Mouse (Mus musculus) thymus, postnatal 0 days (tissue): ENCODE data around the gene Oaz1. TPM values are rescaled to one million over a fixed set of nuclear protein-coding genes. Genes with fewer than 3 reads are reported as not detected.
"Not testable (repeated sequence)": the region's sequence is repeated elsewhere in the genome, so short reads cannot be mapped to it uniquely, and the experiment has no call there.

Source experiments
- DNase-seq: peaks from one replicate; pipeline ENCODE4 v3.0.0-alpha.2; 2015; ENCODE audit warnings: low spot score
- polyA plus RNA-seq: library from polyadenylated mRNA; unstranded; fragments of >200 nt; fragmentation: Nextera tagmentation; extraction: Ambion mirVana; gene quantifications from 2 replicates; pipeline ENCODE4 v1.2.1, GENCODE M21; 2015

Gene Oaz1
- polyA plus RNA-seq, 1 experiment from 2014 or later: 2,048 TPM

DNA sequence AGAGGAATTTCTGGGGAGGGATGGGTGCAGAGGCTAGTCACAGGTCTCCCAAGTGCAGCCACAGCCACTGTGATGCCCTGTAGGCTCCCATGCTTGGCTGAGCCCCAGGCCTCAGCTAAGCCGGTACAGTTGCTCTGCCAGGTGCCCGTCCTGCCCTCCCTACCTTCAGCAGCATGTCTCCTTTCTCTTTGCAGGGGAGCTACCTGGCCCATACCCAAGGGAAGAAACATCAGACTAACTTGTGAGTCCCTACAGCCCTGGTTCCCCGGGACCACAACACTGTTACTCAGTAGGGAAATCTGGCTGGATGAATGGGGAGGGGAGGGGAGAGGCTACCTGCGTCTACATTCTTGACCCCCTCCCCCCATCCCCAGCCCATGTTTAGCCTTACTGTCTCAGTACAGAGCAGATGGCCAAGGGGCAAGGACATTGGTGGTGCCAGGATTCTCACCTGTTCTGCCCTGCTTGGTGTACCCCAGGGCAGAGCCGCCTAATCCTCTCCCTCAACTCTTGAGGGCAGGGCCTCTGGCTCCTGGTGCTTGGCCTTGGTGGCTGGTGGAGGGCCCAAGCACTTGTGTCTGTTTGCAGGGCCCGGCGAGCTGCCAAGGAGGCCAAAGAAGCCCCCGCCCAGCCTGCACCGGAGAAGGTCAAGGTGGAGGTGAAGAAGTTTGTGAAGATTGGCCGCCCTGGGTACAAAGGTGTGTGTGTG is 24.1 kb upstream of the Oaz1 start:
- DNase-seq: no peak

DNA sequence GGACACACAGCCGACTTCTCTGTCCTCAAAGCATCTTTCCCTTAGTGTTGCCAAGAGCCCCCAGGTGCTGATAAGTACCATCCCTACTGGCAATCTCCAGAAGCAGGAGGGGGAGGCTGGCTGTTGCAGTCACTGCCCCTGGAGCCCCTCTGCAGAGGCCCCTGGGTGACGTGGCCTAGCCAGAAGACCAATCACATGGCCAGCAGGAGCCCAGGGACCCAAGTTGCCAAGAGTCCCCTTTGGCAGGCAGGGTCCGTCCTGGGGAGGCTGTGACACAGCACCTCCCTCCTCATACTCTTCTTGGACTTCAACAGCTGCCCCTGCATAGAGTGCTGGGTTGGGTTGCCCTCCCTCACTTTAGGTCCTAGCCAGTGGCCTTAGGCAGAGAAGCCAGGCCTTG is 23.5 kb upstream of the Oaz1 start:
- DNase-seq: no peak

DNA sequence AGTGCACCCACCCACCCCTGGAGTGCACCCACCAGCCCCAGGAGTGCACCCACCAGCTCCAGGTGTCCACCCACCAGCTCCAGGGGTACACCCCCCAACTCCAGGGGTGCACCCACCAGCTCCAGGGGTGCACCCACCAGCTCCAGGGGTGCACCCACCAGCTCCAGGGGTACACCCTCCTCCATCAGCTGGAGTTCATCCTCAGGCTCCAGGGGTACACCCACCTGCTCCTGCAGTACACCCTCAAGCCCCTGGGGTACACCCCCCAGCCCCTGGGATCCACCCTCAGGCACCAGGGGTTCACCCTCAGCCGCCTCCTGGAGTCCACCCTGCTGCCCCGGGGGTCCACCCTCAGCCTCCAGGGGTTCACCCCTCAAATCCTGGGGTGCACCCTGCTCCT is 22.1 kb upstream of the Oaz1 start:
- no peak for DNase-seq

DNA sequence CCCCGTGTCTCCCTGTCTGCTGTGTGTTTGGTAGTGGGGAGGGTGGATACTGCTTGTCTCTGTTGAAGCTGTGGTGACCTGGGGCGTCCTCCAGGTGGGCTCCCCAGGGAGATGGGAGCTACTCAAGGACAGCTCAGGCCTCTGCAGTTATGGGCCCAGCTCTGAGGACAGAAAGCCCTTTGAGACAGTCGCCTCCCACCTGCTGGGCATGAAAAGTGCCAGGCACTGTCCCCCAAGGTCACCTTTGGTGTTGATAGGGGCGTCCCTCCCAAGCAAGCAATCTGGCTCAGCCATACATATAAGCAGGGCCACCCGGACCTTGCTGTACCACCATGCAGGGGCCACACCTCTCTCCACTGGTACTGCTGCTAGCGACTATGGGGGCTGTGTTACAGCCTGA is 21.5 kb upstream of the Oaz1 start, which contains the start of gene Amh:
TSS of gene Amh (plus strand) at position 328 of the 400 bp plus-strand sequence.
- no peak for DNase-seq

DNA sequence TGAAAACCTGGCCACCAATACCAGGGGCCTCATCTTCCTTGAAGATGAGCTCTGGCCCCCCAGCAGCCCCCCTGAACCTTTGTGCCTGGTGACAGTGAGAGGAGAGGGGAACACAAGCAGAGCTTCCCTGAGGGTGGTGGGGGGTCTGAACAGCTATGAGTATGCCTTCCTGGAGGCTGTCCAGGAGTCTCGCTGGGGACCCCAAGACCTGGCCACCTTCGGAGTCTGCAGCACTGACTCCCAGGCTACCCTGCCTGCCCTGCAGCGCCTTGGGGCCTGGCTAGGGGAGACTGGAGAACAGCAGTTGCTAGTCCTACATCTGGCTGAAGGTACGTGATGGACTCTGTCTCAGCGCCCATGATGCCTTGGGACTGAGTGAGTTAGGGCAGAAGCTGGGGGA is 21.1 kb upstream of the Oaz1 start:
- DNase-seq: no peak

DNA sequence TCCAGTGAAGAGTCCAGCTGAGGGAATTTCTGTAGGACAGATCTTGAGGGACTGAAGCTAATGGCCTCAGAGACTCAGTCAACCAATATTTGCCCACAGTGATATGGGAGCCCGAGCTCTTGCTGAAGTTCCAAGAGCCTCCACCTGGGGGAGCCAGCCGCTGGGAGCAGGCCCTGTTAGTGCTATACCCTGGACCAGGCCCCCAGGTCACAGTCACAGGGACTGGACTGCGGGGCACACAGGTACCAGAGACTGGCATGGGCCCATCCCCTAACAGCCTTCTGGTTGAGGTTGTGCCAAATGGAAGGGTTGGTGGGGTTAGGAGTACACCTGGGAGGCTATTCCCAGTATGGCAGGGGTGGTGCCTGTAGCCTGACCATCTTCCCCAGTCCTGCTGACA is 20.5 kb upstream of the Oaz1 start:
- peak; percentile 61 for DNase-seq

DNA sequence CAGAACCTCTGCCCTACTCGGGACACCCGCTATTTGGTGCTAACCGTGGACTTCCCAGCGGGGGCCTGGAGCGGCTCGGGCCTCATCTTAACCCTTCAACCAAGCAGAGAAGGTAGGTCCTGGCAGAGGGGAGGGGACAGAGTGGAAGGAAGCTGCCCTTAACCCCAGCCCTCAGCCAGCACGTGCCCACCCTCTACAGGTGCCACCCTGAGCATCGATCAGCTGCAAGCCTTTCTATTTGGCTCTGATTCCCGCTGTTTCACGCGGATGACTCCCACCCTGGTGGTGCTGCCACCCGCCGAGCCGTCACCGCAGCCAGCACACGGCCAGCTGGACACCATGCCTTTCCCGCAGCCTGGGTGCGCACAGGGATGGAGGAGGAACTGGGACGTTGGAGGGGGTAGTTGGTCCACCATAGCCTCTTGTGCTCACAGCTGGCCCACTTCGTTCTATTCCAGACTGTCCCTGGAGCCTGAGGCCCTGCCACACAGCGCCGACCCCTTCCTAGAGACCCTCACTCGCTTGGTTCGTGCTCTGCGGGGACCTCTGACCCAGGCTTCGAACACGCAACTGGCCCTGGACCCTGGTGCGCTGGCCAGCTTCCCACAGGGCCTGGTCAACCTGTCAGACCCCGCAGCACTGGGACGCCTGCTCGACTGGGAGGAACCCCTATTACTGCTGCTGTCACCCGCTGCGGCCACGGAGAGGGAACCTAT is 20.0 kb upstream of the Oaz1 start:
- DNase-seq: no peak

DNA sequence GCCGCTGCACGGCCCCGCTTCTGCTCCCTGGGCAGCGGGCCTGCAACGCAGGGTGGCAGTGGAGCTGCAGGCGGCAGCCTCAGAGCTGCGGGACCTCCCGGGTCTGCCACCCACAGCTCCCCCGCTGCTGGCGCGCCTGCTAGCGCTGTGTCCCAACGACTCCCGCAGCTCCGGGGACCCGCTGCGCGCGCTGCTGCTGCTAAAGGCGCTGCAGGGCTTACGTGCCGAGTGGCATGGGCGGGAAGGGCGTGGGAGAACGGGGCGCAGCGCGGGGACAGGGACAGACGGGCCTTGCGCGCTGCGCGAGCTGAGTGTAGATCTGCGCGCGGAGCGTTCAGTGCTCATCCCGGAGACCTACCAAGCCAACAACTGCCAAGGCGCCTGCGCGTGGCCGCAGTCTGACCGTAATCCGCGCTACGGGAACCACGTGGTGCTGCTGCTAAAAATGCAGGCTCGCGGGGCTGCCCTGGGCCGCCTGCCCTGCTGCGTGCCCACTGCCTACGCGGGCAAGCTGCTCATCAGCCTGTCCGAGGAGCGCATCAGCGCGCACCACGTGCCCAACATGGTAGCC is 19.3 kb upstream of the Oaz1 start:
- DNase-seq: peak; percentile 36

DNA sequence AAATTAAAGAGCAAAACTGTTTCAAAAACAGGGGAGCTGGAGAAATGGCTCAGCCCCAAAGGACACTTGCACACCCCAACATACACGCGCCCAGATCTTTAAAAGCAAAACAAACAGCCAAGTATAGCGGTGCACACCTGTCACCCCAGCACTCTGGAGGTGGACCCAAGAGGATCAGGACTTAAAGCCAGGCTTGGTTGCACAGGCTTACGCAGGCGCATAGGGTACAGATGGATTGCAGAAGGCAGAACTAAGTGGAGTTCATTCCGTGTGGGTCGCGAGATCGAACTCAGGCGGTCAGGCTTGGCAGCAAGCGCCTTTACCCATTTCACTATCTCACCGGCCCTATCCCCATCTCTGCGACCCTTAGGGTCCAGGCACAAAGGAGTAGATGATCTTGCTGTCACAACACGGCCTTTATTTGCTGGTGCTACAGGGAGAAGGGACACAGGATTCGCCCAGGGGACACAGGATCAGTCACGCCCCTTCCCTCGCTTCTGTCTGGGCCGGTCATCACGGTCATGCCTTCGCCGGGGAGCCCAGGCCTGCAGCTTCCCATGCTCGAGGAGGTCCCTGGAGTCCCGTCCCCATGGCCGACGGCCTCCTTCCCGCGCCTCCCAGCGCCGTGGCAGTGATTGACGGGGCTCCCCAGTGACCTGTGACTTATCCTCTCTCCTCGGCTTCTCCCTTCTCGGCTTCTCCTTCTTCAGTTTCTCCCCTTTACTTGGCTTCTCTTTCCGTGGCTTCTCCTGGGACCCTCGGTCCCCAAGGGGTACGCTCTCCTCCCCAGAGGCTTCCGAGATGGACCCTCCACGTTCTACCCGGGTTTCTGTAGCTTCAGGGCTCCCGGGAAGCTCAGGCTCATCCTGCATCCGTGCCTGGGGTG is 18.1 kb upstream of the Oaz1 start:
- no peak for DNase-seq

DNA sequence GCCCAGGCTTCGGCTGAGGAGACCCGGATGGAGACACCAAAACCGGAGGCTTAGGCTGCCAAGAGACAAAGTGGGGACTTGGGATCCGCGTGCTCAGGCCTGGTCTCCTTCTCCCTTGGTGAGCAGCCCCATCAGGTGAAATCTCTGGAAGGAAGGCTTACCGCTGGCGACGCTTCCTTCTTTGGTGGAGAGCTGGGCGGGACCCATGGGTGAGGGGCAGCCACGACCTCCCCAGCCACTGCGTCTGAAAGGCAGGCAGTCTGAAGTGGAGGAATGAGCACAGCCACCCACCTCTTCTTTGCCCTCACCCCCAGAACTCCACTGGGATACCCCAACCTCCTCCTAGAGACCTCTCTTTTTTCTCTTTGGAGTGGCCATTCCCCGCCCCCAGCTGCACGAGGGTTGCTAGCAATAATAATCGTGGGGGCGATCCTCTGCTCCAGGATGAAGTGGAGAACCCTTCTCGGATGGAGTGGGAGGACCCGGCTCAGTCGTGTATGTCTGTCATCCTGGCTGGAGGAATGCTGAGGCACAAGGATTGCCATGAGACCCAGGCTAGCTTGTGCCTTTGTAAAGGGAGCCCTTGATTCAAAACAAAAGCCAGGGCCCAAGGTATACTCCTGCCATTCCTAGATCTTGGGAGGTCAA is 17.3 kb upstream of the Oaz1 start:
- no peak for DNase-seq

DNA sequence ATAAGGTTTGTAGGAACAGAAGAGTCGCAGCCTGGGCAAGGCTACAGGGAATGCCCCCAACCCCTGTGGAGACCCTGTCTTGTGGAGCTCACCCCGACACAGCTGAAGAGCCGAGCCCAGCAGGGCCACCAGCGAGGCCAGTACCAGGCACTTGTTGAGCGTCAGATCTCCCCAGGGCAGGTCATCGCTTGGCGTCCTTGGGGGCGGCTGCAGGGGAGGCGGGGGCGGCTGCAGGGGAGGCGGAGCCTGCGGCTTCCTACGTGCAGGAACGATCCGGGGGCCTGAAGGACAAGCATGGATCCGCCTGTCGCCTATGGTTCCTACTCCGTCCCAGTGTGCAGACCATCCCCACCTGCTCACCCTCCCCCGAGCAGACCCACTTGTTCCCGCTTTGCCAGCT is 16.4 kb upstream of the Oaz1 start:
- no peak for DNase-seq

DNA sequence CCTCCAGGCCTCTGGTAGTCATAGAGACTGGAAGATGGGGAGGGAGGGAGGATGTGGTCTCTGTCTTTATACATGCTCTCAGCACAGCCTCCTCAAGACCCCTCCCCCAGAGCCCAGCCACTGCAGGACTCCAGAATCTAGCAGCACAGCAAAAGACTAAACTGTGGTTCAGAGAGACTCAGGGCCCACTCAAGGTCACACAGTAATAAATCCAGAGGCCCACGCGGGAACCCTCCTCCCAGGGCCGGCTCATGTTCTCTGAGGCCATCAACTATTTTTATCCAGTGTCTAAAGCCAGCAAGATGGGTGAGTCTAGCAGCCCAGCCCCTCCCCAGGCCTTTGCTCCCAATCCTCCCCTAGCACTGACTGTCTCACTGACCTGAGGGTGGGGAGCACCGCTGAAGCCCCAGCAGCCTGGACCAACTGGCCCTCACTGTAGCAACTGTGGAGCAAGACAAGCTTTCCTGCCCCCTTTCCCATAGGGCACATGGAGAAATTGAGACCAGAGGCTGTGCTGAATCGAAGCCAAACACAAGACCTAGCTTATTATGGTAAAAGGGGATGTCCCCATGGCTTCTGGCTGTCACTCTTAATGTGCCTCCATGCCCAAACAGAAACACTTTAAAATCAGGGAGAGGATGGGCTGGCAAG is 13.9 kb upstream of the Oaz1 start:
- DNase-seq: no peak

DNA sequence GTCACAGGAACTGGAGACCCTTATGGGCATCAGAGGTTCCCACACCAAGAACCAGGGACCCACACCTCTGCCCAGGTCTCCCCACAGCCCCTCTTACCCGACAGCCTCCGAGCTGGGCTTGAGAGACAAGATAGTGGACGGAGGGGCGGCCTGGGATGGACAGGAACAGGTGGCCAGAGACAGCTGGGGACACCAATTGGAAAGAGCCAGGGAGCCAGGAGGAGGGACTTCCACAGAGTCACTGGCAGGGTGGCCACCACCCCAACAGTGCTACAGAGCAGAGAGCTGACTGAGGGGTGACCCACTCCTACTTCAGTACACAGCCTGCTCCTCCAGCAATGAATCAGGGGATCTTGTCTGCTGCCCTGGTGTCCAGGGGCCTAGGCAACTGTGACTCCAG is 13.1 kb upstream of the Oaz1 start, which contains the start of gene Jsrp1:
TSS of gene Jsrp1 (minus strand) at position 133 of the 400 bp plus-strand sequence.
- no peak for DNase-seq

DNA sequence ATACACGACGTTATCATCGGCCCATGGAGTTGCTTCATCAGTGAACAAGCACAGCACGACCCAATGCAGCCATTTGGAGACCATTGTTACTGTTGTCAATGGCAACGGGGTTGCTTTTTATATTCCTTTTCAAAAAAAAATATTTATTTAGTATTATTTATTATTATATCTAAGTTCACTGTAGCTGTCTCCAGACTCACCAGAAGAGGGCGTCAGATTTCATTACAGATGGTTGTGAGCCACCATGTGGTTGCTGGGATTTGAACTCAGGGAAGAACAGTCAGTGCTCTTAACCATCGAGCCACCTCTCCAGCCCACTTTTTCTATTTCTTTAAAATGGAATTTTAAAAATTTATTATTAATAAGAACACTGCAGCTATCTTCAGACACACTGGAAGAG is 11.7 kb upstream of the Oaz1 start:
- no peak for DNase-seq

DNA sequence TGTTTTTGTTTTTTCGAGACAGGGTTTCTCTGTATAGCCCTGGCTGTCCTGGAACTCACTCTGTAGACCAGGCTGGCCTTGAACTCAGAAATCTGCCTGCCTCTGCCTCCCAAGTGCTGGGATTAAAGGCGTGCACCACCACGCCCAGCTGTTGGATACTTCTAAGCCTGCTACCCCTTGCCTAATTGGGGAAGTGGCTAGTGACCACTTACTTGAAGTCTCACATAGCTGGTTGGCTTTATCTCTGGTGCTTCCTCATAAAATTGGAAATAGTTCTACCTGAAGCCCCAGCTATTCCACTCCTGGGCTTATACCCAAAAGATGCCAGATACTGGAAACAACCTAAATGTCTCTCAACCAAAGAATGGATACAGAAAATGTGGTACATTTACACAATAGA is 10.2 kb upstream of the Oaz1 start:
- not testable (repeated sequence) for DNase-seq

DNA sequence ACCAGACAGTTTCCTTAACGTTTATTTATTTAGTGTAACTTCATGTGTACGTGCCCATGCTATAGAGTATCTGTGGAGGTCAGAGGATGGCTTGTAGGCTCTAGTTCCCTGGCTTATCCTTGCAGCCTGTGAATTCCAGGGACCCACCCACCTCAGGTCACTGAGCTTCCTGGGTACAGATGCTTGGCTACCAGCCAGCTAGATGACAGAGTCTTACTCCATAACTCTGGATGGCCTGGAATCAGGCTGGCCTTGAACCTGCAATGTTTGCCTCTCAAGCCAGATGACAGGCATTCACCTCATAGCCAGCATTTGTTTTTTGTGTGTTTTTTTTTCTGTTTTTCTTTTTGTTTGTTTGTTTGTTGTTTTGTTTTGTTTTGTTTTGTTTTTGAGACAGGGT is 9.3 kb upstream of the Oaz1 start:
- no peak for DNase-seq

DNA sequence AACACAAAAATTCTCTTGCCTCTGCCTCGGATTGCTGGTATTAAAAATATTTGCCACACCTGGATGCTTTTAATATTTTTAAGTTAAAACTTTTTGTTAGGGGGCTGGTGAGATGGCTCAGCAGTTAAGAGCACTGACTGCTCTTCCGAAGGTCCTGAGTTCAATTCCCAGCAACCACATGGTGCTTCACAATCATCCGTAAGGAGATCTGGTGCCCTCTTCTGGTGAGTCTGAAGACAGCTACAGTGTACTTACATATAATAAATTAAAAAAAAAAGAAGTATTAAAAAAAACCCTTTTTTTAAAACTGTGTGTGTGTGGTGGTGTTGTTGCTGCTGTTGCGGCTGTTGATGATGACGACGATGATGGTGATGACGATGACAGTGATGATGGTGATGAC is 8.5 kb upstream of the Oaz1 start:
- not testable (repeated sequence) for DNase-seq

DNA sequence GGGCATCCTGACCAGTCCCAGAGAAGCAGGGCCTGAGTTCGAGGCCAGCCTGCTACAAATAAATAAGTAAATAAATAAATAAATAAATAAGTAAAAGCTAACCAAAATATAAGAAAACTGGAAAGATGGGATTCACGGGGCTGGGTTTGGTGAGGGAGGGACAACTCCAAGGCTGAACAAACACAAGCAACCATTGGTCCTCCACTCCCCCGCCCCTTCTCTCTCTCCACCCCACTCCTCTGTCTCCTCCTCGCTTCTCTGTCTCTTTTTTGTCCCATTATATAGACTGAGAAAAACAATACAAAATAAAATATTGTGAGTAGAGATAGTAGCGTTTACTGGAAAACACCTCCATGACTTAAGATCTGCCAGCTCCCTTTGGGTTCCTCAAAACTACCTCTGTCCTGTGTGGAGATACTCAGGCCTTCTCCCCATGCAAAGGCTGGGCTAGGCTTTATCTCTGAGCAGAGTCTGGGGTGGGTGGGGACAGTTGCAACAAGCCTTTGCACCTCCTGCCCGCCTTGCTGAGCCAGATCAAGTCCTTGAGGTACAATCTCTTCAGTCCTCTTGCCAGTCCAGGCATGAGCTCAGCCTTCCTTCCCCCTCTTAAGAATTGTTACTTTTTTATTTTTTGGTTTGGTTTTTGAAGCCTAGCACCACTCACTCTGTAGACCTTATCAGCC is 7.7 kb upstream of the Oaz1 start:
- DNase-seq: no peak

DNA sequence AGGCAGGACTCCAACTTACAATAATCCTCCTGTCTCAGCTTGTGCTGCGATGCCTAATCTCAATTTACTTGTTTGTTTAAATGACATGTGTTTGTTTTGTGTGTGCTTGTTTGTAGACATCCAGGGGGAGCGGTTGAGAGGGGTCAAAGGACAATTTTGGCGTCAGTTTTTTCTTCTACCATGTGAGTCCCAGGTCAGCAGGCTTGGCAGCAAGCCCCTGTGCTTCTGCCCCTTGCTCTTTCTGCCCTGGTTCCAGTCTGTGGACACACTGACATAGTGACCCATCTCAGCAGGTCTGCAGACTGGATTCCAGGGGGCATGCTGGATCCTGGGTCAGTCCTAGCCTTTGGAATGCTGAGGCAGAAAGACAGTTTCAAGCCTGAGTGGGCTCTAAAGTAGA is 7.0 kb upstream of the Oaz1 start:
- no peak for DNase-seq

DNA sequence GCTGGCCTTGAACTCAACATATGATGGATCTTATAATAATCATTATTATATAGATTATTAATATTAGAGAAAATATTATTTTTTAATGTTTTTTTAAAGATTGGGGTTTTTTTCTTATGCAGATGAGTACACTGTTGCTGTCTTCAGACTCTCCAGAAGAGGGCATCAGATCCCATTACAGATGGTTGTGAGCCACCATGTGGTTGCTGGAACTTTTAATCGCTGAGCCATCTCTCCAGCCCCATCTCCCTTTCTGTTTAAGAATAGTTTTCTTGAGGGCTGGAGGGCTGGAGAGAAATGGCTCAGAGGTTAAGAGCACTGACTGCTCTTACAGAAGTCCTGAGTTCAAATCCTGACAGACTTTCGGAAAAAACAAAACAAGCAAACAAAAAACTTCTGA is 4.5 kb upstream of the Oaz1 start:
- DNase-seq: peak; percentile 40
